Mouse (Mus musculus): ENCODE data around the gene Olfr279. TPM values are rescaled to one million over a fixed set of nuclear protein-coding genes. Genes with fewer than 3 reads are reported as not detected.

Gene Olfr279
- polyA plus RNA-seq, 1 experiment from 2014 or later: not detected

- Histone ChIP-seq H3K36me3 (ENCODE audit: insufficient read depth) (no peaks in the 10 kb centered on the region), H3K4me2 (no peak overlapping the region), H3K9ac (no peak overlapping the region), H3K4me1 (ENCODE audit: insufficient read depth) (no peaks in the 10 kb centered on the region), H3K27ac (ENCODE audit: low read depth) (no peak overlapping the region), H3K9me3 (ENCODE audit: low read depth, low read length) (no peaks in the 10 kb centered on the region), H3K4me3 (ENCODE audit: low read depth, low read length) (no peak overlapping the region), H3K27me3 (ENCODE audit: insufficient read depth, low read length) (no peaks in the 10 kb centered on the region)
- WGBS: 71% methylated on average over 3 of the region's 3 CpGs
- ATAC-seq (ENCODE audit: insufficient read depth): no peak
- no peak for DNase-seq
- TF ChIP-seq CTCF (IDR thresholded peaks at IDR 0.05; ENCODE audit: low read depth): no peak
These were observed 11.1 kb downstream of the Olfr279 start for GRCm38 (mm10) chr15:98503317-98503716.

DNA sequence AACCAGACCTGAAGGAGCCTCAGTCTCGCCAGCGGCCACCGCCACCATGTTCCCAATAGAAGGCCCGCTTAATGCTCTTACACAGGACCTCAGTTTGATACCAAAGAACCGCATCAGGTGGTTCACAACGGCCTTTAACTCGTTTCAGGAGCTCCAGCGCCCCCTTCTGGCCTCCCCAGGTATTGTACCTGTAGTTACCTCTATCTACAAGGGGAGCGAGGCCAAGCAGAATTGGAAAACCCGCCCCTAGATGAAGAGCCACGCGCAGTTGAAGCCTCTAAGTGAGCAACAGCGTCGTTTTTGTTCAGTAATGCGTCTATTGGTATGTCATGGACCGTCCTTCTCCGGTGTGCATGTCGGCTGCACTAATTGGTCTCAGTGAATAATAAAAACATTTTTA lies 12.3 kb downstream of the Olfr279 start:
- no peak for ATAC-seq (ENCODE audit: insufficient read depth)
- no peak overlapping the region for H3K4me2 ChIP-seq

GRCm38 (mm10) chr15:98506253-98506957 lies 14.2 kb downstream of the Olfr279 start:
- 0 out of 2 replicates have a peak, but pooled peaks have one; percentile 11 for TF ChIP-seq CTCF (IDR thresholded peaks at IDR 0.05; ENCODE audit: low read depth)
- no peak overlapping the region for H3K27ac ChIP-seq (ENCODE audit: low read depth)
- no peak overlapping the region for H3K4me2 ChIP-seq
- H3K4me3 ChIP-seq (ENCODE audit: low read depth, low read length): no peak overlapping the region
- peaks cover 3% of the 10 kb centered on the region; the same call in 1 of the 2 replicates for H3K4me1 ChIP-seq (ENCODE audit: insufficient read depth)
- no peaks in the 10 kb centered on the region for H3K9me3 ChIP-seq (ENCODE audit: low read depth, low read length)
- DNase-seq (no peak), ATAC-seq (ENCODE audit: insufficient read depth) (no peak)
- H3K27me3 ChIP-seq (ENCODE audit: insufficient read depth, low read length): no peaks in the 10 kb centered on the region
- H3K9ac ChIP-seq: no peak overlapping the region
- 66% methylated on average over 9 of the region's 9 CpGs for WGBS
- no peaks in the 10 kb centered on the region for H3K36me3 ChIP-seq (ENCODE audit: insufficient read depth)

More for the DNA sequence above, 12.3 kb downstream of the Olfr279 start:
- H3K4me3 ChIP-seq (ENCODE audit: low read depth, low read length): no peak overlapping the region
- H3K27ac ChIP-seq (ENCODE audit: low read depth): no peak overlapping the region
- no peaks in the 10 kb centered on the region for H3K36me3 ChIP-seq (ENCODE audit: insufficient read depth)
- H3K4me1 ChIP-seq (ENCODE audit: insufficient read depth): no peaks in the 10 kb centered on the region
- no peaks in the 10 kb centered on the region for H3K27me3 ChIP-seq (ENCODE audit: insufficient read depth, low read length)
- WGBS: 13% methylated on average over 18 of the region's 18 CpGs
- no peak overlapping the region for H3K9ac ChIP-seq
- DNase-seq: peak; percentile 84
- H3K9me3 ChIP-seq (ENCODE audit: low read depth, low read length): no peaks in the 10 kb centered on the region
- TF ChIP-seq CTCF (IDR thresholded peaks at IDR 0.05; ENCODE audit: low read depth): peak; percentile 69

DNA sequence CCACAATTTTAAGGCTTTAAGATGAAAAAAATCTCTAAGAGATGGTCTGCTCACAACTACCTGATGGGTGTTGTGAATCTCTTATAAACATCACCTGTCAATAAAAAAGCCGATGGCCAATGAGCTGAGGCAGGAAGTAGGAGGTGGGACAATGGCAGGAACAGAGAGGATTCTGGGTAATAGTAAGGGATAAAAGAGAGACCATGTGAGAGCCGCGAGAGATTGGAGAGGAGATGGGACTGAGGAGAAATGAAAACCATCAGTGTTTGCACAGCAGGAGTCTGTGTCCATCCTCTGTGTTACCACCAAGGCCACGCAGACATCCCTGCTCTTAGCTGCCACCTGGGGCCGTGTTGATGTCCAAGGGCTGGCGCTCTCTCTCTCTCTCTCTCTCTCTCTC lies 15.1 kb downstream of the Olfr279 start:
- Histone ChIP-seq H3K9me3 (ENCODE audit: low read depth, low read length) (no peaks in the 10 kb centered on the region), H3K4me3 (ENCODE audit: low read depth, low read length) (no peak overlapping the region), H3K36me3 (ENCODE audit: insufficient read depth) (no peaks in the 10 kb centered on the region), H3K4me2 (no peak overlapping the region), H3K27ac (ENCODE audit: low read depth) (no peak overlapping the region), H3K27me3 (ENCODE audit: insufficient read depth, low read length) (no peaks in the 10 kb centered on the region), H3K4me1 (ENCODE audit: insufficient read depth) (peaks cover 3% of the 10 kb centered on the region; the same call in 1 of the 2 replicates), H3K9ac (no peak overlapping the region)
- WGBS: 83% methylated on average over 6 of the region's 6 CpGs
- ATAC-seq (ENCODE audit: insufficient read depth): no peak
- DNase-seq: no peak
- TF ChIP-seq CTCF (IDR thresholded peaks at IDR 0.05; ENCODE audit: low read depth): no peak

DNA sequence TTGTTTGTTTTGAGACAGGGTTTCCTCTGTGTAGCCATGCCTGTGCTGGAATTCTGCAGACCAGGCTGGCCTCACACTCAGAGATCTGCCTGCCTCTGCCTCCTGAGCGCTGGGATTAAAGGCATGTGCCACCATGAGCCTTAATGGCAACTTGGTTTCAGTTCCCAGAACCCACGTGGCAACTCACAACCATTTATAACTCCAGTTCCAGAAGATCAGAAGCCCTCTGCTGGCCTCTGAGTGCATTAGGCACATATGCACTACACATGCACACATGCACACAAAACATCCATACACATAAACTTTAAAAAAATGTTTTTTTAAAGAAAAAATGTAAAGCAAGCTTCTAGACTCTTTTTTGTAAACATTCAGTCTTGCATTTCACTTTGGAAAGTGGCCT lies 17.2 kb downstream of the Olfr279 start:
- DNase-seq (no peak), ATAC-seq (ENCODE audit: insufficient read depth) (no peak)
- H3K9ac ChIP-seq: no peak overlapping the region
- H3K4me3 ChIP-seq (ENCODE audit: low read depth, low read length): no peak overlapping the region
- H3K4me2 ChIP-seq: no peak overlapping the region
- no peaks in the 10 kb centered on the region for H3K9me3 ChIP-seq (ENCODE audit: low read depth, low read length)
- peaks cover 3% of the 10 kb centered on the region; the same call in 1 of the 2 replicates for H3K4me1 ChIP-seq (ENCODE audit: insufficient read depth)
- no peak for TF ChIP-seq CTCF (IDR thresholded peaks at IDR 0.05; ENCODE audit: low read depth)
- H3K36me3 ChIP-seq (ENCODE audit: insufficient read depth): no peaks in the 10 kb centered on the region
- no peaks in the 10 kb centered on the region for H3K27me3 ChIP-seq (ENCODE audit: insufficient read depth, low read length)
- WGBS: 59% methylated on average over 2 of the region's 2 CpGs
- H3K27ac ChIP-seq (ENCODE audit: low read depth): no peak overlapping the region

GRCm38 (mm10) chr15:98510438-98511385 lies 18.5 kb downstream of the Olfr279 start:
- Histone ChIP-seq H3K4me3 (ENCODE audit: low read depth, low read length) (no peak overlapping the region; the same call in 1 of the 2 replicates), H3K27me3 (ENCODE audit: insufficient read depth, low read length) (no peaks in the 10 kb centered on the region), H3K4me2 (peak overlapping the region; percentile 58), H3K4me1 (ENCODE audit: insufficient read depth) (peaks cover 3% of the 10 kb centered on the region; the same call in 1 of the 2 replicates), H3K27ac (ENCODE audit: low read depth) (no peak overlapping the region), H3K36me3 (ENCODE audit: insufficient read depth) (no peaks in the 10 kb centered on the region), H3K9ac (no peak overlapping the region), H3K9me3 (ENCODE audit: low read depth, low read length) (no peaks in the 10 kb centered on the region)
- peak; percentile 88 for TF ChIP-seq CTCF (IDR thresholded peaks at IDR 0.05; ENCODE audit: low read depth)
- DNase-seq (peak; percentile 91), ATAC-seq (ENCODE audit: insufficient read depth) (no peak; the same call in 1 of the 2 replicates)
- 26% methylated on average over 25 of the region's 25 CpGs for WGBS
